Comparison of ENCODE assay signal across 16 mouse cellular contexts in the genomic region with DNA sequence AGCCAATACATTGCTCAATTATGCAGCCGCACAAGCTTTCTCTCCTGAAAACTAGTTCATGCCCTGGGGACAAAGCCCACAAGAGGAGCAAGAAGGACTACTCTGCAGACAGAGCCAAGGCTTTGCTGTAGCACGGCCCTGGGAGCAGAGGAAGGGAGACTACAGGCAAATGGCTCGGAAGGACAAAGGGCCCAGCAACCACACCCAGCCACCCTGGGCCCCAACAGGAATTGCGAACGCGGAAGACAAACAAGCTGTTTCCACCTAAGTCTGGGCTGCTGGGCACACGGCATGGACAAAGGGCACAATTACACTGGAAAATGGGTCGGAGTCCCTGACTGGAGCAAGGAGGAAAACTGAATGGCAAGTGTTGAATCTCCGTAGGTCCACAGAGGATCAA. TPM values are rescaled to one million over a fixed set of nuclear protein-coding genes. Genes with fewer than 3 reads are reported as not detected.
DNase-seq lines count a peak whose midpoint lies in the region; ATAC-seq and TF ChIP-seq lines count a peak whose summit lies in the region.
"Had no signal": no experiment of that assay in that cellular context is flagged by ENCODE, and none has a peak within 500 bp of the region (broad histone marks: within the 10 kb centered on the region; RNA-seq: fewer than 3 reads in every experiment).

No protein-coding gene starts in this region.

- peaks cover 6% of the 10 kb centered on the region for H3K4me1 ChIP-seq in heart, embryonic 11.5 days (ENCODE audit: control insufficient read depth, insufficient read depth, low read length)
- H3K4me1 ChIP-seq in lung, embryonic 14.5 days (ENCODE audit: insufficient read depth) = peaks cover 8% of the 10 kb centered on the region; the same call in 1 of the 2 replicates
- peaks cover 9% of the 10 kb centered on the region for H3K4me1 ChIP-seq in limb, embryonic 10.5 days
- H3K4me1 ChIP-seq in small intestine, adult 2 months (ENCODE audit: control insufficient read depth, insufficient read depth, insufficient read length, low read length) = peaks cover 42% of the 10 kb centered on the region

- no peak overlapping the region for H3K27ac ChIP-seq in heart, embryonic 11.5 days (ENCODE audit: low read depth, low read length)
- H3K27ac ChIP-seq in lung, embryonic 14.5 days (ENCODE audit: low read depth) = no peak overlapping the region
- H3K27ac ChIP-seq in limb, embryonic 10.5 days = peak overlapping the region; percentile 50; the same call in 1 of the 2 replicates
- peak overlapping the region; percentile 95 for H3K27ac ChIP-seq in small intestine, adult 2 months (ENCODE audit: insufficient read depth, low read depth, low read length)
- H3K27ac ChIP-seq: hindbrain, embryonic 14.5 days; midbrain, embryonic 12.5 days had no signal

- no peak for TF ChIP-seq CTCF in lung, embryonic 14.5 days (IDR thresholded peaks at IDR 0.05; ENCODE audit: low read depth)
- TF ChIP-seq CTCF in small intestine, adult 2 months (IDR thresholded peaks at IDR 0.05; ENCODE audit: extremely low read depth, insufficient read length, insufficient replicate concordance, low read depth, low read length) = no peak

- TF ChIP-seq POLR2A in small intestine, adult 2 months (IDR thresholded peaks at IDR 0.05; ENCODE audit: low read depth, low read length) = no peak

- no peaks in the 10 kb centered on the region for H3K36me3 ChIP-seq in heart, embryonic 11.5 days (ENCODE audit: control insufficient read depth, insufficient read depth, low read length)
- no peaks in the 10 kb centered on the region for H3K36me3 ChIP-seq in lung, embryonic 14.5 days (ENCODE audit: insufficient read depth)
- H3K36me3 ChIP-seq in limb, embryonic 10.5 days = no peaks in the 10 kb centered on the region
- H3K36me3 ChIP-seq in small intestine, adult 2 months (ENCODE audit: control insufficient read depth, insufficient read depth, low read length) = no peaks in the 10 kb centered on the region
- H3K36me3 ChIP-seq: midbrain, embryonic 12.5 days had no signal

- 55% methylated on average over 9 of the region's 9 CpGs for WGBS in heart, embryonic 11.5 days (ENCODE audit: insufficient replicate concordance)
- WGBS in lung, embryonic 14.5 days = 60% methylated on average over 9 of the region's 9 CpGs
- WGBS in limb, embryonic 10.5 days = 68% methylated on average over 9 of the region's 9 CpGs
- 29% methylated on average over 9 of the region's 9 CpGs for WGBS in small intestine, adult 2 months

- H3K27me3 ChIP-seq in heart, embryonic 11.5 days (ENCODE audit: control insufficient read depth, insufficient read depth, low read length) = no peaks in the 10 kb centered on the region
- H3K27me3 ChIP-seq in lung, embryonic 14.5 days (ENCODE audit: insufficient read depth, low read length) = no peaks in the 10 kb centered on the region
- H3K27me3 ChIP-seq in limb, embryonic 10.5 days (ENCODE audit: low read depth, poor library complexity, severe bottlenecking) = peaks cover 10% of the 10 kb centered on the region; the same call in 1 of the 2 replicates
- no peaks in the 10 kb centered on the region for H3K27me3 ChIP-seq in small intestine, adult 2 months (ENCODE audit: control insufficient read depth, insufficient read depth, low read length)
- H3K27me3 ChIP-seq: midbrain, embryonic 12.5 days had no signal

- H3K9me3 ChIP-seq in heart, embryonic 11.5 days (replicated peaks; ENCODE audit: control insufficient read depth, low read length) = no peaks in the 10 kb centered on the region
- no peaks in the 10 kb centered on the region for H3K9me3 ChIP-seq in lung, embryonic 14.5 days (ENCODE audit: low read depth, low read length)
- H3K9me3 ChIP-seq in limb, embryonic 10.5 days (replicated peaks) = no peaks in the 10 kb centered on the region
- H3K9me3 ChIP-seq: midbrain, embryonic 12.5 days had no signal

- DNase-seq in heart, postnatal 10 days = no peak
- DNase-seq in lung, embryonic 14.5 days = peak; percentile 32
- no peak for DNase-seq in lung, postnatal 14 days
- no peak for DNase-seq in limb, embryonic 10.5 days (ENCODE audit: low spot score)
- DNase-seq in layer of hippocampus, adult 9-11 months = no peak
- no peak for DNase-seq in cerebellum, postnatal 25 days
- DNase-seq: cerebellum, adult 8-10 months; gastrocnemius, postnatal 25 days; right cerebral cortex, postnatal 25 days had no signal

- H3K4me3 ChIP-seq in heart, embryonic 11.5 days (ENCODE audit: low read depth, low read length) = no peak overlapping the region
- H3K4me3 ChIP-seq in lung, embryonic 14.5 days (ENCODE audit: low read depth, low read length) = no peak overlapping the region
- no peak overlapping the region for H3K4me3 ChIP-seq in limb, embryonic 10.5 days
- H3K4me3 ChIP-seq in small intestine, adult 2 months (ENCODE audit: low read depth, low read length) = no peak overlapping the region
- H3K4me3 ChIP-seq: midbrain, embryonic 12.5 days had no signal

- H3K9ac ChIP-seq in heart, embryonic 11.5 days (ENCODE audit: low read depth, low read length) = no peak overlapping the region
- H3K9ac ChIP-seq in lung, embryonic 14.5 days = no peak overlapping the region
- H3K9ac ChIP-seq: hindbrain, embryonic 14.5 days; midbrain, embryonic 12.5 days had no signal

- peak overlapping the region; percentile 38; the same call in 1 of the 2 replicates for H3K4me2 ChIP-seq in heart, embryonic 11.5 days
- H3K4me2 ChIP-seq in lung, embryonic 14.5 days = no peak overlapping the region
- H3K4me2 ChIP-seq: hindbrain, embryonic 14.5 days; midbrain, embryonic 12.5 days had no signal

- intact Hi-C loops in heart, postnatal 10 days (cut with DNase I) = loop anchor here (10.0 kb wide), 1 partner anchor 150 kb away; no protein-coding TSS in a partner anchor

- no peak for ATAC-seq in heart, embryonic 11.5 days (replicated peaks; ENCODE audit: insufficient number of reproducible peaks, low FRiP score, low TSS enrichment)
- ATAC-seq in lung, embryonic 14.5 days (ENCODE audit: insufficient read depth) = no peak

RNA-seq across cellular contexts. Expression of a gene that starts 18.0 kb away (rescaled TPM):
- 10.6 and 13.4 TPM in 2 replicates for polyA plus RNA-seq in heart, embryonic 11.5 days (2014; fragmentation: Nextera tagmentation; extraction: Ambion mirVana)
- 10 to 100 TPM; 18.1 to 25.8 TPM for total RNA-seq in heart, postnatal 10 days (2021)
- 173 and 174 TPM in 2 replicates for polyA plus RNA-seq in lung, embryonic 14.5 days (2014; fragmentation: Nextera tagmentation; extraction: Ambion mirVana)
- polyA plus RNA-seq in limb, embryonic 10.5 days (2016; fragmentation: Nextera tagmentation; extraction: Ambion mirVana) = 2.4 and 2.5 TPM in 2 replicates
- 0.48 and 0.86 TPM in 2 replicates for polyA plus RNA-seq in small intestine, adult 2 months (2012; rRNA removed)

RNA-seq across cellular contexts. Expression of a gene that starts 23.9 kb away (rescaled TPM):
- polyA plus RNA-seq in heart, embryonic 11.5 days (2014; fragmentation: Nextera tagmentation; extraction: Ambion mirVana) = 31.7 and 35.6 TPM in 2 replicates
- 10 to 100 TPM; 30.3 to 32.9 TPM for total RNA-seq in heart, postnatal 10 days (2021)
- polyA plus RNA-seq in lung, embryonic 14.5 days (2014; fragmentation: Nextera tagmentation; extraction: Ambion mirVana) = 77.2 and 81.0 TPM in 2 replicates
- 10.1 and 17.7 TPM in 2 replicates for polyA plus RNA-seq in limb, embryonic 10.5 days (2016; fragmentation: Nextera tagmentation; extraction: Ambion mirVana)
- polyA plus RNA-seq in small intestine, adult 2 months (2012; rRNA removed) = 18.0 and 73.7 TPM in 2 replicates

RNA-seq across cellular contexts. Expression of a gene that starts 56.0 kb away (rescaled TPM):
- polyA plus RNA-seq in heart, embryonic 11.5 days (2014; fragmentation: Nextera tagmentation; extraction: Ambion mirVana) = 1.7 and 1.9 TPM in 2 replicates
- not detected for total RNA-seq in heart, postnatal 10 days (2021)
- not detected in 2 replicates for polyA plus RNA-seq in lung, embryonic 14.5 days (2014; fragmentation: Nextera tagmentation; extraction: Ambion mirVana)
- polyA plus RNA-seq in limb, embryonic 10.5 days (2016; fragmentation: Nextera tagmentation; extraction: Ambion mirVana) = not detected in 2 replicates
- 1.6 TPM in 1 of 2 replicates, not detected in the other for polyA plus RNA-seq in small intestine, adult 2 months (2012; rRNA removed)
- total RNA-seq: gastrocnemius, postnatal 25 days; left cerebral cortex, adult 18-20 months had no signal
- polyA plus RNA-seq: embryonic facial prominence, embryonic 11.5 days; forebrain, embryonic 11.5 days; midbrain, embryonic 12.5 days had no signal

Comparison
In these comparisons a context has a peak if more than half of its experiments do, and no peak if none do; other contexts are left out.
1. H3K27ac ChIP-seq: peak in limb, embryonic 10.5 days (single experiment) and small intestine, adult 2 months (single experiment); none in heart, embryonic 11.5 days (single experiment) and lung, embryonic 14.5 days (single experiment).
2. RNA of a gene that starts 18.0 kb away (polyA plus RNA-seq): 173 to 174 TPM in lung, embryonic 14.5 days; 10.6 to 13.4 TPM in heart, embryonic 11.5 days, 2.4 to 2.5 TPM in limb, embryonic 10.5 days and 0.48 to 0.86 TPM in small intestine, adult 2 months; every median in the first group is over 10 times any median in the second.